Mouse (Mus musculus): ENCODE measurements around the gene Nlrc5.

DNA sequence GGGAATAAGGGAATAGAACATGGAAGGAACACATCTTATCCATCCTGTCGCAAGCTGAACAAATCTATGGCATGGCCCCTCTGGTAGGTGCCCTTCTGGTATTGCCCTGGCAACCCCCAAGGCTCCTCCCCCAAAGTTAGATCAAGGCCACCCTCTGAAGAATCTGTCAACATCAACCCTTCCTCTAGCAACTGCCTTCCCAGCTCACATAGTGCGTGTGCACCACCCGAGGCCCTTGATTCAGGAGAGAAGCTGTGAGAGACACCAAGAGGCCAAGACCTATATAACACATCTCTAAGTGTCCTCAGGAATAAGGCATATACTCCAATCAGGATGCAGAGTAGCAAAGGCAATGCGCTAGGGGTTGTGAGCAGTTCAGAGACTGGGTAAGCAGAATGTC lies 11.9 kb upstream of the Nlrc5 start:
- TF ChIP-seq CTCF (IDR thresholded peaks at IDR 0.05) = no peak
- no peak for TF ChIP-seq POLR2A (IDR thresholded peaks at IDR 0.05; ENCODE audit: insufficient read depth, low read depth, low read length)
- no peak for TF ChIP-seq EP300 (IDR thresholded peaks at IDR 0.05; ENCODE audit: insufficient read depth, low read depth, low read length)

Data from heart, adult 2 months (tissue).